Mouse (Mus musculus) macrophage (primary cell): ENCODE results near the gene Rab32. TPM values are rescaled to one million over a fixed set of nuclear protein-coding genes. Genes with fewer than 3 reads are reported as not detected.
"Not testable (repeated sequence)": the region's sequence is repeated elsewhere in the genome, so short reads cannot be mapped to it uniquely, and the experiment has no call there.

ENCODE experiments used
- H3K27ac ChIP-seq: fragments of 350-480 bp; formaldehyde crosslinking; 2 replicates; pipeline ENCODE4 v1.9.0; 2021
- H3K36me3 ChIP-seq: fragments of 350-480 bp; formaldehyde crosslinking; 2 replicates; pipeline ENCODE4 v1.9.0; 2021; ENCODE audit errors: inconsistent target
- H3K4me3 ChIP-seq: fragments of 350-480 bp; formaldehyde crosslinking; 2 replicates; pipeline ENCODE4 v1.9.0; 2021; ENCODE audit errors: inconsistent target
- H3K79me2 ChIP-seq: fragments of 350-480 bp; formaldehyde crosslinking; 2 replicates; pipeline ENCODE4 v1.9.0; 2021; ENCODE audit errors: inconsistent target
- WGBS: methylation state at CpG from one replicate; pipeline ENCODE4 v1.1.7; 2026; ENCODE audit warnings: inconsistent platforms; ENCODE audit not compliant: missing documents; 5-methylcytosine and 5-hydroxymethylcytosine counted together
- polyA plus RNA-seq: library from polyadenylated mRNA; stranded (reverse); fragments of 250-400 nt; gene quantifications from 3 replicates; pipeline ENCODE4 v1.2.4, GENCODE M21; 2018; ENCODE audit warnings: inconsistent platforms
- total RNA-seq, 78 experiments: library from RNA; depleted of rRNA; stranded (reverse); fragments of 250-400 nt; gene quantifications; 1 replicate in 9 of 78; 2 replicates in 24 of 78; 3 replicates in 43 of 78; 4 replicates in 2 of 78; pipeline ENCODE4 v1.2.4; 2018; ENCODE audit warnings: inconsistent platforms in 56 of 78

The Rab32 gene
- 100 to 1,000 TPM in 3 of 26 experiments, 10 to 100 TPM in 22, 1 to 10 TPM in 1; 9.4 to 108 (median 42.8) TPM for total RNA-seq (2018; cell fraction: chromatin; rRNA removed)
- 100 to 1,000 TPM in 8 of 26 experiments, 10 to 100 TPM in 18; 52.0 to 159 (median 83.0) TPM for total RNA-seq (2018; cell fraction: cytosol; rRNA removed)
- 100 to 1,000 TPM in 9 of 26 experiments, 10 to 100 TPM in 17; 30.6 to 169 (median 79.1) TPM for total RNA-seq (2018; cell fraction: nucleus; rRNA removed)
- 48.0 to 146 TPM (median 60.8 TPM) in 3 replicates for polyA plus RNA-seq

GRCm38 (mm10) chr10:10557570-10558336 is at the start of gene Rab32:
Rab32 (minus strand) TSS chr10:10558265.
- Histone ChIP-seq H3K79me2 (peaks cover 52% of the 10 kb centered on the region), H3K27ac (peak within 1 kb of the TSS; percentile 96), H3K4me3 (peak within 1 kb of the TSS; percentile 83), H3K36me3 (no peaks in the 10 kb centered on the region)
- WGBS, result under 1% methylated on average over 51 of the region's 51 CpGs

GRCm38 (mm10) chr10:10600771-10601170 is 42.7 kb upstream of the Rab32 start:
- 91% methylated on average over 3 of the region's 3 CpGs for WGBS
- H3K79me2 ChIP-seq, result no peaks in the 10 kb centered on the region

GRCm38 (mm10) chr10:10597495-10597894 is 39.4 kb upstream of the Rab32 start:
- not testable (repeated sequence) for H3K4me3 ChIP-seq, H3K79me2 ChIP-seq, H3K36me3 ChIP-seq, H3K27ac ChIP-seq
- WGBS, result 77% methylated on average over 2 of the region's 2 CpGs

More at GRCm38 (mm10) chr10:10600771-10601170, 42.7 kb upstream of the Rab32 start:
- Histone ChIP-seq H3K4me3 (no peak overlapping the region), H3K36me3 (no peaks in the 10 kb centered on the region), H3K27ac (no peak overlapping the region)

- no peaks in the 10 kb centered on the region for H3K36me3 ChIP-seq
- no peaks in the 10 kb centered on the region for H3K79me2 ChIP-seq
- no peak overlapping the region for H3K27ac ChIP-seq
- no peak overlapping the region for H3K4me3 ChIP-seq
- WGBS, result 93% methylated on average over 3 of the region's 3 CpGs
Observed at GRCm38 (mm10) chr10:10580811-10581210, 22.7 kb upstream of the Rab32 start.

GRCm38 (mm10) chr10:10579821-10580220 is 21.8 kb upstream of the Rab32 start:
- no peaks in the 10 kb centered on the region for H3K36me3 ChIP-seq
- H3K79me2 ChIP-seq, result no peaks in the 10 kb centered on the region
- 90% methylated on average over 1 of the region's 1 CpGs for WGBS
- no peak overlapping the region for H3K27ac ChIP-seq
- no peak overlapping the region for H3K4me3 ChIP-seq

GRCm38 (mm10) chr10:10558337-10558711 is 259 bp upstream of the Rab32 start:
- H3K27ac ChIP-seq, result no peak overlapping the region
- H3K79me2 ChIP-seq, result peaks cover 46% of the 10 kb centered on the region
- no peaks in the 10 kb centered on the region for H3K36me3 ChIP-seq
- H3K4me3 ChIP-seq, result no peak overlapping the region
- WGBS, result 40% methylated on average over 5 of the region's 5 CpGs

GRCm38 (mm10) chr10:10557085-10557484 is 980 bp downstream of the Rab32 start:
- H3K27ac ChIP-seq, result peak overlapping the region; percentile 96
- 5% methylated on average over 8 of the region's 8 CpGs for WGBS

GRCm38 (mm10) chr10:10555676-10556075 is 2.4 kb downstream of the Rab32 start:
- Histone ChIP-seq H3K36me3 (0 out of 2 replicates have a peak, but pooled peaks cover under 1% of the 10 kb centered on the region), H3K4me3 (peak overlapping the region; percentile 83; the same call in 1 of the 2 replicates), H3K27ac (peak overlapping the region; percentile 96), H3K79me2 (peaks cover 73% of the 10 kb centered on the region)
- WGBS, result 24% methylated on average over 3 of the region's 3 CpGs

More at GRCm38 (mm10) chr10:10557085-10557484, 980 bp downstream of the Rab32 start:
- H3K36me3 ChIP-seq, result no peaks in the 10 kb centered on the region
- H3K79me2 ChIP-seq, result peaks cover 59% of the 10 kb centered on the region
- peak overlapping the region; percentile 83 for H3K4me3 ChIP-seq

- WGBS, result 7% methylated on average over 5 of the region's 5 CpGs
- Histone ChIP-seq H3K36me3 (0 out of 2 replicates have a peak, but pooled peaks cover 4% of the 10 kb centered on the region), H3K79me2 (peaks cover 77% of the 10 kb centered on the region), H3K4me3 (no peak overlapping the region), H3K27ac (peak overlapping the region; percentile 96)
Observed at GRCm38 (mm10) chr10:10555221-10555620, 2.8 kb downstream of the Rab32 start.

GRCm38 (mm10) chr10:10550134-10550533 is 7.9 kb downstream of the Rab32 start:
- 93% methylated on average over 1 of the region's 1 CpGs for WGBS
- no peak overlapping the region for H3K27ac ChIP-seq
- H3K36me3 ChIP-seq, result peaks cover 42% of the 10 kb centered on the region
- no peak overlapping the region for H3K4me3 ChIP-seq
- peaks cover 93% of the 10 kb centered on the region for H3K79me2 ChIP-seq

GRCm38 (mm10) chr10:10546623-10547022 is 11.4 kb downstream of the Rab32 start:
- H3K27ac ChIP-seq, result no peak overlapping the region
- 89% methylated on average over 5 of the region's 5 CpGs for WGBS
- H3K79me2 ChIP-seq, result peaks cover 58% of the 10 kb centered on the region
- no peak overlapping the region for H3K4me3 ChIP-seq
- H3K36me3 ChIP-seq, result peaks cover 50% of the 10 kb centered on the region

- 91% methylated on average over 3 of the region's 3 CpGs for WGBS
- no peak overlapping the region for H3K27ac ChIP-seq
- peaks cover 41% of the 10 kb centered on the region for H3K79me2 ChIP-seq
- H3K36me3 ChIP-seq, result peaks cover 46% of the 10 kb centered on the region
- H3K4me3 ChIP-seq, result no peak overlapping the region
Observed at GRCm38 (mm10) chr10:10544955-10545354, 13.1 kb downstream of the Rab32 start.
